Mouse (Mus musculus): Measurements from ENCODE around the gene Cbr4. TPM values are rescaled to one million over a fixed set of nuclear protein-coding genes. Genes with fewer than 3 reads are reported as not detected.

The Cbr4 gene
- polyA plus RNA-seq, 2 experiments: 7.8 to 25.5 TPM

- H3K4me1 ChIP-seq (replicated peaks; ENCODE audit: control insufficient read depth in 2 of 2, insufficient read depth in 2 of 2, low read length in 1 of 2): no peaks in the 10 kb centered on the region
- H3K9me3 ChIP-seq (ENCODE audit: control insufficient read depth, low read length): no peaks in the 10 kb centered on the region
- no peaks in the 10 kb centered on the region for H3K27me3 ChIP-seq (ENCODE audit: control insufficient read depth, insufficient read depth, low read length)
- ATAC-seq (ENCODE audit: insufficient read depth): no peak
- 31% methylated on average over 5 of the region's 5 CpGs for WGBS (ENCODE audit: insufficient replicate concordance)
- H3K4me2 ChIP-seq (ENCODE audit: low read depth): no peak overlapping the region
- H3K27ac ChIP-seq: no peak overlapping the region
- no peak for DNase-seq (ENCODE audit: low read depth in 3 of 3, low spot score in 3 of 3)
- no peak overlapping the region for H3K9ac ChIP-seq (replicated peaks)
- no peaks in the 10 kb centered on the region for H3K36me3 ChIP-seq (replicated peaks; ENCODE audit: control insufficient read depth, insufficient read depth, low read depth)
- TF ChIP-seq CTCF (IDR thresholded peaks at IDR 0.05; ENCODE audit: low read depth) (no peak), EP300 (IDR thresholded peaks at IDR 0.05; ENCODE audit: low read depth) (no peak)
- no peak overlapping the region for H3K4me3 ChIP-seq (ENCODE audit: insufficient read depth in 1 of 2, low read depth in 2 of 2, low read length in 2 of 2)
These were observed 38.7 kb upstream of the Cbr4 start for GRCm38 (mm10) chr8:61448881-61449280.

DNA sequence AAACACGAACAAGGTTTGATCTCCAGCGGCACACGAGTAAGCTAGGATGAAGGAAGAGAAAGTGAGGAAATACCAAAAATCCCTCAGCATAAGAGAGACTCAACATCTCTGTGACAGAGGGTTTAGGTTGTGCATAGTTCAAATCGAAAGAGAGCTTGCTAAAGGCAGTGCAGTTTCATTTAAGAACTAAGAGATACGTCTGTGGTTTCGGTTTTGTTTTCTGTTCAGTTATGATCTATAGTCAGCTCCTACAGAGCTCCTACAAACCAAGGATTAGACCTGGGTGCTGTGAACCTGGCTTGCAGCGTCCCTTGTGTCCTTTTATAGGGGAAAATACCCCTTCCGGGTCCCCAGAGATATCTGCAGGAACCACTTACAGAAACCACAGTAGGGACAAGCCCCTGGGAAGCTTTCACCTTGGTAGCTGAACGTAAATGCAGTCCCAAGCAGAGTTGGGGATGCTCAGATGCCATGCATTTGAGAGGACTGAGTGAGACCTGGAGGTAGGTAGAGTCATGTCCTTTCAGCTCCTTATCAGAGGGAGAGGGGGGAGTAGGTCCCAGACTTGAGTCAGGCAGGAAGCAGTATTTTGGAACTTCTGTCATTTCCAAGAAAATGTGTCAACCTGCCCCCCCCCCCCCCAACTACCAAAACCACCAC lies 36.5 kb upstream of the Cbr4 start:
- H3K4me2 ChIP-seq (ENCODE audit: low read depth): no peak overlapping the region
- no peak for DNase-seq (ENCODE audit: low read depth in 3 of 3, low spot score in 3 of 3)
- H3K9me3 ChIP-seq (ENCODE audit: control insufficient read depth, low read length): no peaks in the 10 kb centered on the region
- H3K4me3 ChIP-seq (ENCODE audit: insufficient read depth in 1 of 2, low read depth in 2 of 2, low read length in 2 of 2): no peak overlapping the region
- H3K36me3 ChIP-seq (replicated peaks; ENCODE audit: control insufficient read depth, insufficient read depth, low read depth): no peaks in the 10 kb centered on the region
- no peaks in the 10 kb centered on the region for H3K4me1 ChIP-seq (replicated peaks; ENCODE audit: control insufficient read depth in 2 of 2, insufficient read depth in 2 of 2, low read length in 1 of 2)
- no peak overlapping the region for H3K9ac ChIP-seq (replicated peaks)
- no peak for ATAC-seq (ENCODE audit: insufficient read depth)
- WGBS (ENCODE audit: insufficient replicate concordance): 62% methylated on average over 9 of the region's 9 CpGs
- no peaks in the 10 kb centered on the region for H3K27me3 ChIP-seq (ENCODE audit: control insufficient read depth, insufficient read depth, low read length)
- no peak overlapping the region for H3K27ac ChIP-seq
- TF ChIP-seq EP300 (IDR thresholded peaks at IDR 0.05; ENCODE audit: low read depth) (no peak), CTCF (IDR thresholded peaks at IDR 0.05; ENCODE audit: low read depth) (no peak)

- no peak overlapping the region for H3K9ac ChIP-seq (replicated peaks)
- H3K4me3 ChIP-seq (ENCODE audit: insufficient read depth in 1 of 2, low read depth in 2 of 2, low read length in 2 of 2): no peak overlapping the region
- WGBS (ENCODE audit: insufficient replicate concordance): 72% methylated on average over 8 of the region's 8 CpGs
- H3K4me2 ChIP-seq (ENCODE audit: low read depth): no peak overlapping the region
- TF ChIP-seq CTCF (IDR thresholded peaks at IDR 0.05; ENCODE audit: low read depth) (no peak), EP300 (IDR thresholded peaks at IDR 0.05; ENCODE audit: low read depth) (no peak)
- ATAC-seq (ENCODE audit: insufficient read depth) (no peak), DNase-seq (ENCODE audit: low read depth in 3 of 3, low spot score in 3 of 3) (no peak)
- no peaks in the 10 kb centered on the region for H3K36me3 ChIP-seq (replicated peaks; ENCODE audit: control insufficient read depth, insufficient read depth, low read depth)
- no peaks in the 10 kb centered on the region for H3K9me3 ChIP-seq (ENCODE audit: control insufficient read depth, low read length)
- H3K27me3 ChIP-seq (ENCODE audit: control insufficient read depth, insufficient read depth, low read length): no peaks in the 10 kb centered on the region
- no peak overlapping the region for H3K27ac ChIP-seq
- H3K4me1 ChIP-seq (replicated peaks; ENCODE audit: control insufficient read depth in 2 of 2, insufficient read depth in 2 of 2, low read length in 1 of 2): no peaks in the 10 kb centered on the region
These were observed 35.7 kb upstream of the Cbr4 start for GRCm38 (mm10) chr8:61451721-61452337.

GRCm38 (mm10) chr8:61459763-61460162 lies 27.8 kb upstream of the Cbr4 start:
- Histone ChIP-seq H3K4me3 (ENCODE audit: insufficient read depth in 1 of 2, low read depth in 2 of 2, low read length in 2 of 2) (no peak overlapping the region), H3K9me3 (ENCODE audit: control insufficient read depth, low read length) (no peaks in the 10 kb centered on the region), H3K4me2 (ENCODE audit: low read depth) (no peak overlapping the region), H3K27ac (no peak overlapping the region), H3K4me1 (replicated peaks; ENCODE audit: control insufficient read depth in 2 of 2, insufficient read depth in 2 of 2, low read length in 1 of 2) (no peaks in the 10 kb centered on the region), H3K9ac (replicated peaks) (no peak overlapping the region), H3K27me3 (ENCODE audit: control insufficient read depth, insufficient read depth, low read length) (no peaks in the 10 kb centered on the region), H3K36me3 (replicated peaks; ENCODE audit: control insufficient read depth, insufficient read depth, low read depth) (no peaks in the 10 kb centered on the region)
- TF ChIP-seq CTCF (IDR thresholded peaks at IDR 0.05; ENCODE audit: low read depth) (no peak), EP300 (IDR thresholded peaks at IDR 0.05; ENCODE audit: low read depth) (no peak)
- ATAC-seq (ENCODE audit: insufficient read depth) (no peak), DNase-seq (ENCODE audit: low read depth in 3 of 3, low spot score in 3 of 3) (no peak)
- 61% methylated on average over 7 of the region's 7 CpGs for WGBS (ENCODE audit: insufficient replicate concordance)

DNA sequence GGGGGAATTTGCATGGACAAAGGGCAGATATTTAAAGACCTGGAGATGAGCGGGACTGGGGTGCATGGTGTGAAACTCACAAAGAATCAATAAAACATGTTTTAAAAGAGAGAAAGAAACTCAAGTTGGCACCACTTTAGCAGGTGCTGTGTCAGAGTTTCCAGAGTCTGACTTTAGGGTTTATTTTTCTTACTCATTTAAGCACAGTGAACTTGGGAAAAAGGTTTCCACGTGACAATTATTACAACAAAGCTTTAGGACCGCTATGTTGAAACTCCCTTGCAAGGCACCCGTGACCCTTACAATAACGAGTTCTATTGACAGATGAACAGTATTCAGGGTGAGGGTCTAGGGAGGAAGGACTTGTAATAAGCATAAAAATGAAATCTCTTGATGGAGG lies 25.3 kb upstream of the Cbr4 start:
- no peak for DNase-seq (ENCODE audit: low read depth in 3 of 3, low spot score in 3 of 3)
- Histone ChIP-seq H3K4me3 (ENCODE audit: insufficient read depth in 1 of 2, low read depth in 2 of 2, low read length in 2 of 2) (no peak overlapping the region), H3K27me3 (ENCODE audit: control insufficient read depth, insufficient read depth, low read length) (no peaks in the 10 kb centered on the region), H3K9ac (replicated peaks) (no peak overlapping the region), H3K4me1 (replicated peaks; ENCODE audit: control insufficient read depth in 2 of 2, insufficient read depth in 2 of 2, low read length in 1 of 2) (no peaks in the 10 kb centered on the region), H3K27ac (no peak overlapping the region), H3K36me3 (replicated peaks; ENCODE audit: control insufficient read depth, insufficient read depth, low read depth) (no peaks in the 10 kb centered on the region), H3K9me3 (ENCODE audit: control insufficient read depth, low read length) (no peaks in the 10 kb centered on the region), H3K4me2 (ENCODE audit: low read depth) (no peak overlapping the region)
- WGBS (ENCODE audit: insufficient replicate concordance): 73% methylated on average over 5 of the region's 5 CpGs
- ATAC-seq (ENCODE audit: insufficient read depth): no peak
- TF ChIP-seq CTCF (IDR thresholded peaks at IDR 0.05; ENCODE audit: low read depth): no peak
- no peak for TF ChIP-seq EP300 (IDR thresholded peaks at IDR 0.05; ENCODE audit: low read depth)

Data from liver, embryonic 14.5 days (tissue).